Mouse (Mus musculus) granulocyte monocyte progenitor cell, adult 5-6 weeks (primary cell): ENCODE data around the gene Zfp648. TPM values are rescaled to one million over a fixed set of nuclear protein-coding genes. Genes with fewer than 3 reads are reported as not detected.

Experiments used
- ATAC-seq: replicated peaks from 2 replicates; pipeline ENCODE4 v1.8.0; 2016; ENCODE audit warnings: mild to moderate bottlenecking, moderate TSS enrichment, inconsistent platforms; ENCODE audit not compliant: poor library complexity, severe bottlenecking
- total RNA-seq, 2 experiments: library from RNA; stranded (forward) in 1 of 2; stranded (reverse) in 1 of 2; fragments of 200-712, 200-1000 nt in 1 of 2; fragments of >200 nt in 1 of 2; fragmentation: Nextera tagmentation in 1 of 2; gene quantifications; 2 replicates each; pipeline ENCODE4 v1.2.3; 2014 to 2017

Zfp648 gene
- not detected in 2 replicates for total RNA-seq (2014; fragmentation: Nextera tagmentation)
- total RNA-seq (2017): not detected in 2 replicates

- ATAC-seq: no peak
Measured at GRCm38 (mm10) chr1:154200955-154201722, at the start of gene Zfp648. Zfp648 (plus strand) TSS chr1:154201187.

- peak; percentile 44; the same call in 1 of the 2 replicates for ATAC-seq
Measured at GRCm38 (mm10) chr1:154152539-154152938, 48.4 kb upstream of the Zfp648 start.

GRCm38 (mm10) chr1:154153800-154154199, 47.2 kb upstream of the Zfp648 start:
- ATAC-seq: no peak

- ATAC-seq: no peak
Measured at GRCm38 (mm10) chr1:154156177-154157062, 44.6 kb upstream of the Zfp648 start.

- no peak for ATAC-seq
Measured at GRCm38 (mm10) chr1:154157131-154157530, 43.9 kb upstream of the Zfp648 start.

- ATAC-seq: no peak
Measured at GRCm38 (mm10) chr1:154167696-154168095, 33.3 kb upstream of the Zfp648 start.

GRCm38 (mm10) chr1:154175334-154175733, 25.7 kb upstream of the Zfp648 start:
- ATAC-seq: peak; percentile 56

GRCm38 (mm10) chr1:154177781-154178180, 23.2 kb upstream of the Zfp648 start:
- no peak for ATAC-seq

- no peak for ATAC-seq
Measured at GRCm38 (mm10) chr1:154178541-154179155, 22.3 kb upstream of the Zfp648 start.

GRCm38 (mm10) chr1:154180952-154181351, 20.0 kb upstream of the Zfp648 start:
- peak; percentile 86 for ATAC-seq

GRCm38 (mm10) chr1:154182396-154183076, 18.5 kb upstream of the Zfp648 start:
- no peak for ATAC-seq

GRCm38 (mm10) chr1:154183077-154183751, 17.8 kb upstream of the Zfp648 start:
- ATAC-seq: no peak

GRCm38 (mm10) chr1:154188229-154188628, 12.8 kb upstream of the Zfp648 start:
- no peak for ATAC-seq

GRCm38 (mm10) chr1:154188631-154189030, 12.4 kb upstream of the Zfp648 start:
- ATAC-seq: no peak

GRCm38 (mm10) chr1:154189842-154190530, 11.0 kb upstream of the Zfp648 start:
- no peak for ATAC-seq

GRCm38 (mm10) chr1:154198896-154199295, 2.1 kb upstream of the Zfp648 start:
- no peak for ATAC-seq

- no peak for ATAC-seq
Measured at GRCm38 (mm10) chr1:154202580-154202979, 1.6 kb downstream of the Zfp648 start.

- no peak for ATAC-seq
Measured at GRCm38 (mm10) chr1:154203386-154203785, 2.4 kb downstream of the Zfp648 start.
